Mouse (Mus musculus) testis, postnatal 14 days (tissue): ENCODE measurements around the gene Zbtb34.

Source experiments
- DNase-seq: peaks from one replicate; pipeline ENCODE4 v3.0.0; 2021; ENCODE audit warnings: low spot score

Gene Zbtb34

DNA sequence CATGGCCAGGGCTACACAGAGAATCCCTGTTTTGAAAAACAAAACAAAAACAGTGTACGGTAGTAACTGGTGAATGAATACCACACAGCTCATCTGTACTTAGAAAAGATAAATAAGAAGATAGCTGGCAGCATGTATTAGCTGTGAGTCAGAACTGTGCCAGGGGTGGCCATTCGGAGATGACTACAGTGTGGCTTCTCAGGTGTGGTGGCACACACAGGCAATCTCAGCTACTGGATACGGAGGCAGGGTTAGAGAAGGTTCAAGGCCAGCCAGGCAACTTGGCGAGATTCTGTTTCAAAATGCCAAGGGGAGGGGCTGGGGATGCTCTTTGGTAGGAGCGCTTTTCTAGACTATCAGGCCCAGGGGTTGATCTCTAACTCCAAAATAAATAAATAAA is 14.6 kb upstream of the Zbtb34 start:
- no peak for DNase-seq

DNA sequence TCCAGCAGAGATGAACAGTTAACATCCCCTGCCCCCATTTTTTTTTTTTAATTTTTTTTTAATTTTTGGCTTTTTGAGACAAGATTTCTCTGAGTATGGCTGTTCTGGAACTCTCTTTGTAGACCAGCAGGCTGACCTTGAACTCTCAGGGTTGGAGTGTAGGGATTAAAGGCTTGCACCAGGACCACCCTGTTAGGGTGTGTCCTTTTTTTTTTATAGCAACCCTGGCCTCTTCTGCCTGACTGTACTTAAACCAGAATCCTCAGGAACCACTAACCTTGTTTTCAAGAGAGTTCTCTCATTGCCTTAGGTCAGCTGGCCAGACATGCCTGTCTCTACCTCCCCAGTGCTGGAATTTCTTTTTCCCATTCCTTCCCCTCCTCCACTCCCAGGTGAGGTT is 13.7 kb upstream of the Zbtb34 start:
- no peak for DNase-seq

DNA sequence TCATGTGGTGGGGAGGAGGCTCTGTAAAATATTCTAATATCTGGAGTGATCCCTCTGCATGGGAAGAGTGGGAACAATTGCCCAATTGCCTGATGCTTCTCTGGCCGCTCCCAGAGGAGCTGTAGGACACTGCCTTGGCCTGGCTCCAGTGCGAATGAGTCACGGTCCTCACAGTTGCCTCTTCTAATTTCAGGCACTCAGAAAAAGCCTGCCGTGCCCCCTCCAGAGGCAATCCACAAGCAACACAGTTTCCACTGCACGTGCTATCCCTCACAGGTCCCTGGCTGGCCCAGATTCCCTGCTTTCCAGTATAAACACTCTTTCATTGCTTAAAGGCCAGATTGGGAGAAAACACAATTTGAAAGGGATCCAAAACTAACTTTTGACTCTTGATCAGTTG is 13.2 kb upstream of the Zbtb34 start:
- peak; percentile 81 for DNase-seq

DNA sequence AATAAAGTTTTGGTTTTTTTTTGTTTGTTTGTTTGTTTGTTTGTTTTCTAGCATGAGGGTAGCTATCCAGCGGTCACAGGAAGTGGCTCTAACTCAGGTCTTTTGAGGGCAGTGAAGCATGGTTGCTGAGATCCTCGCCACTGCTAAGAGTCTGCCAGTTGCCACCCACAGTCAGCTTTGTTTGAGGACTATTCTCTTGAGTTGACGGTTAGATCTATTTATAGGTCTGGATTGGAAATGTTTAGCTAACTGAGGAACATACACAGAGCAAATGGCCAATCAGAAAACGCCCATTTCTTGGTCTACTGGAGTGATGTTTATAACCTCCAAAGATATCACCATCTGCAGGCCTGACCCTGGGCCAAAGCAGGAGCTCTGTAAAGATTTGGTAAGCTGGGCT is 11.6 kb upstream of the Zbtb34 start:
- DNase-seq: no peak

DNA sequence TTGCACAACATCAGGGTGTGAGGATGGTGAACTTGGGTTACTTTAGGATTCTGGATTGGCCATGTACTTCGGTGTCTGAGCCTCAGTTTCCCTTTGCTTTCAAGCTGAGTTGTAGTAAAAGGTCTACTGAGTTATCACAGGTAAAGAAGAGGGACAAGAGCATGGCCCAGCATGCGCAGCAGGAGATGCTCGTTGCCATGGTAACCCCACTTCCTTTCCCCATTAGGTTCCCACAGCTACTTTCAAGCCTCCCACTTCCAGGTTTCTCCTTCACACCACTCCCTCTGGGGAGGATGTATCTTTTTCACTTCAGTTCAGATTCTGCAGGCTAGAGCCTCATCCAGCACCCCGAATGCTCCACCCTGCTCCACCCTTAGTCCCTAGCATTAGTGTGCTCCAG is 9.8 kb upstream of the Zbtb34 start:
- DNase-seq: no peak

DNA sequence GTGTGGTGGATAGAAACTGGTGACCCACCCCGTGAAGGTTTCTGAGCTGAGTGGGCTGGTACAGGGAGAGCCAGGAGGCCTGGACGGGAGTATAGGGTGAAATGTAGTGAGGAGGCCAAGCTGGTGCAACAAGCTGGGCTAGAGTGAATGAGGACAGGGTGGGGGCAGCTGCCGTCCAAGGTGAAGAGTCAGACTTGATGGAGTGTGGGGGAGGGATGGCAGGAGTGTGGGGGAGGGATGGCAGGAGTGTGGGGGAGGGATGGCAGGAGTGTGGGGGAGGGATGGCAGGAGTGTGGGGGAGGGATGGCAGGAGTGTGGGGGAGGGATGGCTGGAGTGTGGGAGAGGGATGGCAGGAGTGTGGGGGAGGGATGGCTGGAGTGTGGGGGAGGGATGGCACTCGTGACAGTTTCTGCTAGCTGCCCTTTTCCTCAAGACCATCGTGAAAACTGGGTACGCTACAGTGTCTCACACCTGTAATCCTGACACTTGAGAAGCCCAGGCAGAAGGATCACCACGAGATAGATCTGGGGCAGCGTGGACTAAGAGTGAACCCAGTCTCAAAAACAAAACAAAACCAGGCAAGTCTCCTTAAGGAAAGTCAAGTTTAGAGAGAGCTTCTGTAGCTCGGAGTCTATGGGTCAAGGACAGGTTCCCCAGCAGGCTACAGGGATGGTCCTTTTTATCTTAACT is 9.0 kb upstream of the Zbtb34 start:
- no peak for DNase-seq

DNA sequence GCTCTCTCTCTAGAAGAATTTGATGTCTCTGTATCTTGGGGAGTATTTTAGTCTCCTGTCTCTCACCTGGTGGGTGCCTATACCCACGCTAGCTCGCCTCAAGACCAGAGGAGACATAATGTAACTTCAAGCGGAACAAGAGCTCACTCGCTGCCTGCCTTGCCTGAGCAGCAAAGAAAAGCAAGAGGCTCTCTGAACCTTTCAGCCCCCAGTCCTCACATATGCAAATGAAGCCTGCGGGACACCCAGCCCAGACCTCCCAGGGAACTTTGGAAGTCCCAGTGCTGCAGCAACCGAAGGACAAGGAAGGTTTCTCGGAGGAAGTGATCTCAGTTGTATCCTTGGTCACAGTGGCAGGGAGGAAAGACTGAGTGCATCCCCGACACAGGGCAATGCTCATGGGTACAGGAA is 8.4 kb upstream of the Zbtb34 start:
- DNase-seq: no peak

DNA sequence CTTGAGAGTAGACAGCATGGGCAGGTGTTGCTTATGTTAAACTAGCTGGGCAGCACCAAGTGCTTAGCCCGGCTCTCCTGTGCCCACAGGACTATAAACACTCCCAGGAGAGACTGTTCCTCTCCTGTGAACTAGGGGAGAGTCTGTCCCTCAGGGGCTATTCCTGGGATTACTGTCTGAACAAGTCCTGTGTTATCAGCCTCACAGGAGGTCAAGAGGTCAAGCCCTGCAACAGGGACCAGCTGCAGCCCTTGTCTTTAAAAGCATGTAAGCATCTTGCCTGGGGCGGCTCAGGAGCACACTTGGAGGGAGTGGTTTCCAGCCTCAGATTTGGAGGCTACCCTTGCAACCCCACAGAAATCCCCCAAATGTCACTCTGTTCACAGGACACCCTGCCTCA is 7.3 kb upstream of the Zbtb34 start:
- no peak for DNase-seq

DNA sequence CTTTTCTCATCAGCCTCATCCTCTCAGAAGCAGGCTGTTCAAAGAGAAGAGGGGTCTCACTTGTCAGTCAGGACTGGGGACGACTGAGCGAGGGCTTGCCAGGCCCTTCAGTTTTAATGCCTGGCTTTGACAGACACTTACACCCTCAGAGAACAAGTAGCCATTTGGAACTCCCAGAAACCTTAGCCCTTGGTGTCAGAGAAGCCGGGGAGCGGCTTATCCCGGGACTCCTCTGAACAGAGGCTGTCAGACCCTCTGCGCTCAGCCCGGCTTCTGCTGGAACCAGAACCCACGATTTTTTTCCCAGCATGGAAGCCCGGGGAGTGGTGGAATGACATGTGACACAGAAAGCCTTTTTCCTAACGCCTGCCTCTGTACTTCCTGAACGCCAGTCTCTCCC is 6.1 kb upstream of the Zbtb34 start:
- no peak for DNase-seq

DNA sequence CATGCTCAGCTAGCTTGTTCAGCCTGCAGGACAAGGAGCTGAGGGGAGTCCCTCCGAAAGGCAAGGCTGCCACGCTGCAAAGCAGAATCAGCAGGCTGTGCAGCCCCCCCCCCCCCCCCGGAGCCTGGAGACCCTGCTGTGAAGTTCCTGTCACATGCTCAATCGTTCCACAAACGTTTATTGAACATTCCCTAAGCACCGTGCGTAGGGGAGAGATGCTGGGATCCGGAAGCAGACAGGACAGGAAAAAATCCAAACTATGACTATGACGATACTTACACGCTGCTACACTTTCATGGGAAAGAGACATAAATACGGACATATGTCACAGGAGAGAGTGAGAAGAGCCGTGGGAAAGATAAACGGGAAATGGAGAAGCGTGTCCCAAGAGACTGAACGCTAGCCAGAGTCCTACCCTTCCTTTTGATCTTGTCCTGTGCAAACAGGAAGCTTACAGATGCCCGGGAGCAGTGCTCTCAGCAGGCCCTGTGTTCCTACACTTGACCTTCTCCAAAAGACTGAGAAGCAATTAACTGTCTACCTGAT is 5.0 kb upstream of the Zbtb34 start:
- DNase-seq: no peak

DNA sequence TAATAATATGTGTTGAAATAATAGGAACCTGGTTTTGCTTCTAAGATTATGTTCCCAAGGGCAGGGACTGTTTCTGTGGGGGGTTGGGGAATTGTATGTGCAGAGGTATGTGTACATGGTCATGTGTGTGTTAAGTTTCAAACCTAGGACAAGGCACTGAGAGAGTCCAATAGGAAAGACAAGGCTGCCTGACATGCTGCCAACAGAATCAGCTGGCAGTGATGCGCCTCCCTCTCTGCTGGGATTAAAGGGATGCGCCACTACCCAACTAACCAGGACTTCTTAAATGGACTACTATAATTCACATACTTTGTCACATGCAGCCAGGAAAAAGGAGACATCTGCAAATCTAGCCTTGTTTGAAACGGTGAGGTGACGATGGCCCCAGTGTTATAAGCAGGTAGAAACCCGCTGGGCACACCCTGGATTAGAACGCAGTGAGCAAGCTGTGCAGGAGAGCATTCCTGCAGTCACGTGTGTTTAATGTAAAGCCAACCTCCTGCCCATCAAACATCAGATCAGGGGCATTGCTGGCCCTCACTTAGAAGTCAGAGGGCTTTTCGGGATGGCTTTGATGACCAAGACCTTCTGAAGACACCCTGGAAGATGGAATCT is 4.0 kb upstream of the Zbtb34 start:
- DNase-seq: no peak

DNA sequence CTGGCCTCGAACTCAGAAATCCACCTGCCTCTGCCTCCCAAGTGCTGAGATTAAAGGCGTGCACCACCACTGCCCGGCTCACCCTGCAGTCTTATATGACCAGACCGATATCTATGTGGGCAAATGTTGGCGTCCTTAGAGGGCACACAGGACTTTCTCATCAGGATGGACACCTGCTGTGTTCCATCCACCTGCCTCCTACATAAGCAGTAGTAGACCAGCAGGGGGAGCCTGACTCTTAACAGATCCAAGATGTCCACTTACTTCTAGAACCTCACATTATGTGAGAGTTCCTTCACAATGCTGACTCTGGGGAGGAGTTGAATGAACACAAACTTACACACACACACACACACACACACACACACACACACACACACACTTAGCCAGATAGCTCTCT is 1.8 kb upstream of the Zbtb34 start:
- no peak for DNase-seq

DNA sequence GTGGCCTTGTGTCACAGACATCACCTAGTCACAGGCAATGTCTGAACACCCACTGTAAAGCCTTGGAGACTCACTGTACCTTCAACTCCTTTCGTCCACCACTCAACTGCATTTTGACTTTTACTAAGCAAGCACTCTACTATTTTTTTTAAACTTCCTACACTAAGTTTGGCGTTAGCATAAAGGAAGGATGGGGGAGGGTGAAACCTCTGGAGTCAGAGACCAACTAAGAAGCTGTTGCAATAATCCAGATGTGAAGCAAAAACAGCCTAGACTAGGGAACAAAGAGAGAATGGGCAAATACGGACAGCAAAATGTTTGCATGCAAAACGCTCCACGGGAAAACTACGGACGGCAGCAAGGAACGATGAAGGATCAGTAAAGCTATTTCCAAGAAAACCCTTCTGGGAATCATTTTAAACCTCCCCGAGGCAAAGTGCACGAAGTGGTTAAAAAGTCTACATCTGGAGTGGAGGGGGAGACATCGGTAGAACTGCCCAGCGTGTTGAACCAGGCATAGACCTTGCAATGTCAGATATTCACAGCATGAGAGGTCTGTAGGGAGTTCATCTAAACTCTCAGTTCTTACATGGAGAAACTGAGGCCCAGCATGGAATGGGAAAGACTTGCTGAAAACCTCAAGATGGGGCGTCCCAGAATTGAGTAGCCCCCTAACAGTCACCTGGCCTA is 898 bp downstream of the Zbtb34 start:
- no peak for DNase-seq

DNA sequence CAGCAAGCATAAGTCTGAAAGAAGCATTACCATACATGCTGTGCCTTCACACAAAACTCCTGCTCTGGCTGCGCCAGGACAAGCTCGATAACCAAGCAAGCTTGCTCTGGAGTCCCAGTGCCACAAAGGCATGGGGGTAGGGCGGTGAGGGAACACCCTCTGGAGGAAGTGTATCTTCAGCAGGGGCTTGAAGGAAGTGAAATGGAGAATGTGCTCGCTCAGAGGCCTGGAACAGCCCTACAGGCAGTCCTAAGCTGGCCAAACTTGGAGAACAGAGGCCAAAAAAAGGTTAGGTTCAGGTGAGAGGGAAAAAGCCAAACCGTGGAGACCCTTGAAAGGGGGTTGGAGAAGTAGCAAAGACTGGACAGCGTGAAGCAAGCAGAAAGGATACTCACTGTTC is 1.8 kb downstream of the Zbtb34 start:
- DNase-seq: no peak

DNA sequence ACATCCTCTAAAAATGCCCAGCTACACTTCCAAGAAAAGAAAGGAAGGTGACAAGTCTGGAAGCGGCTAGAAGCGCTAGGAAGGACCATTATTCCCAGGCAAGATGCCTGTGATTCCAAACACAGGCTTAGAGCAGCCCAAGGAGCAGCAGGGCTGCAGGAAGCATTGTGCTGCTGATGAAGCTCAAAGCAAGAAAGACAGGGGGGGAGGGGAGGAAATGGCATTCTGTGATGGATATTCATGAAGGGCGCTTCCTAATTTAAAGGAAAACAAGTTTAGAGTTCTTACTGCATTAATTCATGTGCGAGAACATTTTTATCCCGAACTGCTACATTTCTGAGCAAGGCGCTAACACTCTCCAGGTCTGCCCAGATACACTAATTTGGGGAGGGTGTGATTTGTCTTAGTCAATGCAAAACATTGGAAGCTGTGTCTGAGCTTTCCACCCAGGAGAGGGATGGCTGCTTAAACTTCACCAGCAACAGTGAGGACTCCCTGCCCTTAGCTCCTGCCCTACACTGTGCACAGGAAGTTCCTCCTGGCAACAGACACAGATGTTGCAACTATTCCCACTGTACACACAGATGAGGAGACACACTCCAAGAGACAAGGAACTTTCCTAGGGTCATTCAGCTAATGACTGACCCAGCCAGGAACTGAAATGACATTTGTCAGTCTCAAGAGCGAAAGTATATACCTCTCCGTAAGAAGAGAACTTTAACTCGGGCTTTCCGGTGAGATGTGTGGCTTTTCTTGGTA is 4.3 kb downstream of the Zbtb34 start:
- no peak for DNase-seq

DNA sequence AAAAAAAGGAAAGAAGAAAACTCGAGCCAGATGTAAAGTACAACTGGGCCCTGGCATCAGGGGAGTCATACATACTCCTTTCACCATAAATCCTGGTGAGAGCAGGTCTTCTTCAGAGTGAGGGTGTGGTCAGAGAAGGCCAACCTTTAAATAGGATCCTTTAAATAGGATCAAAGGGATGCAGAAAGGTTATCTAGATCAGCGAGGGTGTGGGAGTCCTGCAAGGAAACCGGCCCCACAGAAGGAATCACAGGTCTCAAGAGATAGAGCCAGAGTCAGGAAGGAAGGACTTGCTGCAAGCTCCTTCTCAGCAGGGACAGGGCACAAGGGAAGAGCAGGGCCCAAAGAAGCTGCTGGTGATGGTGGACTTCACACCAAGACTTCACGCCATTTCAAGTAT is 13.7 kb downstream of the Zbtb34 start:
- no peak for DNase-seq

DNA sequence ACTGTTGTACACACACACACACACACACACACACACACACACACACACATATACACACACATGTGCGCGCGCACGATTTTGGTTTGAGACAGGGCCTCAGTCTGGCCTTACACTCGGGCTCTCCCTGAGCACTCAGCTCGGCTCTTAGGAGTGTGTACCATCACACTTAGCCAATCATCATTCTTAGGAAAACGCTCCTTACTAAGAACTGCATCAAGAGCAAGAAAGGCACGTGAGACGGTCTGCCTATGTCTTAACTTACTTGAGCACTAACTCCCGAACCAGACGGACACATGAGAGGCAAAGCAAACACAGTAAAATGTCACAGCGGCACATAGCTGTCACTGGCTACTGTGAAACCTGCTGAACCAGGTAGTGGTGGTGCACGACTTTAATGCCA is 17.1 kb downstream of the Zbtb34 start:
- DNase-seq: no peak

DNA sequence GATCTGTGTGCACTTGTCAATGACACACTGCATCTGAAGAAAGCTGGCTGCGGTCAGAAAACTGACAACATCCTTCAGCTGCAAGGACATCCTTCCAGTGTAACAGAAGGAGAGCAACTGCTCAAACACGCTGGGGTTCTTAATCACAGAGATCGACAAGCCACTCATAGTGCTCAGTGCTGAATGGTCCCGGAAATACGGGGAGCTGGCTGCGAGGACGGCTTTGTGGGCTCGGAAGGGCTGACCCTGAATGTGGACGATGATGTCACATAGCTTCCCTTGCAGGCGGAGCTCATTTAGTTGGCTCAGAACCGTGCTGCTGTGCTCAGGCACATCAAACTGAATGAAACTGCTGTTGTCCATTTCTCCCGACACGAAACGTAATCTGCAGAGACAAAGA is 19.0 kb downstream of the Zbtb34 start:
- no peak for DNase-seq

DNA sequence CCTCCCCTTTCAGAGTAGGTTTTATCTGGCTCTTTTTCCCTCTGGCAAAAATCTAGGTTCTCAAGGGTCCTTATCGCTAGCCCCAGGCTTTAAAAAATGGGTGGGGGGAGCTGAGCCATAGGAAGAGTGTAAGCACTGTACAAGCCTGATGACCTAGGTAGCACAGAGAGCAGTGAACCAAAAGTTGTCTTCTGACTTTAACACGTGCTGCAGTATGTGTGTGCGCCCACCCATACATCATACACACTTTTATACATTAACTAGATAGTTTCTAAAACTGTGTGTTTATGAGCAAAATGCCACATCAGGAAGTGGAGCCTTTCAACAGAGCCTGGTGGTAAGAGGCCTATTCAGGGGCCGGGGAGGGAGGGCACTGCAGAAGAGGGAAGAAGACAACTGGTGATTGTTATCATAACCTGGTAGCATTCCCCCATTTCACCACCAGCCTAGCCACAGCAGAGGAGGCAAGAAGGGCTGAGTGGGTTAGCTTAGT is 27.6 kb downstream of the Zbtb34 start:
- no peak for DNase-seq

DNA sequence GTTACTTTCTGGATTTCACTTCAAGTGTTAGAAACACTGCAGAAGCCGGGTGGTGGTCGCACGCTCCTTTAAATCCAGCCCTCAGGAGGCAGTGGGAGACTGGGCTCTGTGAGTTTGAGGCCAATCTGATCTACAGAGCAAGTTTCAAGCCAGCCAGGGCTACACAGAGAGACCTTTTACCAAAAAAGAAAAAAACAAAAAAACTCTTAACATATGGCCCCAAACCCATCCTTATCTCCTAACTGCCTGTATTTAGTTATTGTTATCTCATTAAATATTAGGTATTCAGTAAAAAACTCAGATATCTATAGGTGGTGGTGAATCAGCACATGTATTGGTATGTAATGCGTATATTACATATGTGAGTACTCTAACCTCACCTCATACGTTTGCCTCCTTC is 28.5 kb downstream of the Zbtb34 start:
- DNase-seq: no peak

DNA sequence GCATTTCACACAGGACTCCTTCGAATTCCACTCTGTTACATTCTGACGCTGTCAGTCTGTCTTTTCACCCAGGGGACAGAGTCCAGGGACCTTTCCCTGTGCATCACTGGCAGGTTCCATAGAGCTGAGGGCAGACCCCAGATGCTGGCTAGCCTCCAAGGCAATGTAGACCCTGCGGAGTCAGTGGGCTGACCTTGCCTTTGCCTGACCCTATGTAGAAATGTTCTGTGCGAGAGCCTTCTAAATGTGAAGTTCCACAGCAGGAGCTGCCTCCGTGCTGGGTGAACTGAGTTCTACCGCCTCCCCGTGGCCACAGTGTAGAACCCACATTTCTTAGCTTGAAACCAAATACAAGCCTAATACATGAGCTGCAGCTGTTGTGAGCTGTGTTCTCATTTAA is 28.9 kb downstream of the Zbtb34 start:
- peak; percentile 25 for DNase-seq

DNA sequence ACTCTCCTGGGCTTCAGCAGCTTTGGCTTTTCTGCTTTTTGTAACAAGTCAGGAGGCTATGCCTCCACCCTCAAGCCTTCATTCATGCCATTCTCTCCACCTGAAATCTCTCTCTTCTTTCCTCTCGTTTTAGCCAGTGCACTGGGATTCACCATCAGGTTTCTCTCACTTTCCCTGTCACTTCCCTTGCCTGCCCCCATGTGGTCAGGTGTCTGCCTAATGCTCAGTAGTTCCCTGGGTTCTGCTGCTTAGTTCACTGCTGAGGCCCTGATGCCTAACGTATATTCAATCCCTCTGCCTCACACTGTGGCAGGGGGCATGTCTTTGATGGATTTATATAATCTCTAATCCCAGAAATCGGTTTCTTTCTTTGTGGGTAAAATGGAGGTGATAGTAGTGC is 29.9 kb downstream of the Zbtb34 start:
- DNase-seq: no peak

DNA sequence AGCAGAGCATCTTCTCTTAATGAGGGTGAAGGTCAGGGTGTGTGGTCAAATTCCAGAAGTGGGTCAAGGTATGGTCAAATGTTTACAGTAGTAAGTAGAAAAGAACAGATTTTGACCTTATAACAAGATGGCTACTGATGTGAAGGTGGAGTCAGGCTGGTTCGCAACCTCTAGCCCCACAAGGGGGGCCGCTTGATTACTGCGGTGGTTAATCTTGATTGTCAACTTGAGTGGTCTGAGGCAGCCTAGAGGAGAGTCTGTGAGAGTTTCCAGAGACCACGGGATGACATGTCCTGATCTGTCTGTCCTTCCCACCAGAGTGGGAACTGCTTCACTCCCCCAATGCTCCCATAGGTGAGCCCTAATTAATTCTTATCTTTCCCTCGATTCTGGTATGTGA is 30.6 kb downstream of the Zbtb34 start:
- DNase-seq: no peak
